Mouse (Mus musculus) lung, postnatal 10 days (tissue): ENCODE measurements around the gene G3bp2.
"Not testable (repeated sequence)": the region's sequence is repeated elsewhere in the genome, so short reads cannot be mapped to it uniquely, and the experiment has no call there.

Experiments used
- DNase-seq: peaks from one replicate; pipeline ENCODE4 v3.0.0; 2021

The G3bp2 gene

GRCm38 (mm10) chr5:92083417-92084038 is at the start of gene G3bp2:
Gene G3bp2 (minus strand): TSS chr5:92083719.
- peak; percentile 99 for DNase-seq

GRCm38 (mm10) chr5:92133006-92133405 is 49.5 kb upstream of the G3bp2 start:
- not testable (repeated sequence) for DNase-seq

- no peak for DNase-seq
Measured at GRCm38 (mm10) chr5:92132127-92132526, 48.6 kb upstream of the G3bp2 start.

GRCm38 (mm10) chr5:92130040-92130682 is 46.6 kb upstream of the G3bp2 start:
- DNase-seq: no peak

GRCm38 (mm10) chr5:92129321-92129768 is 45.8 kb upstream of the G3bp2 start:
- DNase-seq: no peak

GRCm38 (mm10) chr5:92128570-92128969 is 45.1 kb upstream of the G3bp2 start:
- peak; percentile 77 for DNase-seq

- DNase-seq: no peak
Measured at GRCm38 (mm10) chr5:92127751-92128150, 44.2 kb upstream of the G3bp2 start.

GRCm38 (mm10) chr5:92127141-92127625 is 43.7 kb upstream of the G3bp2 start:
- DNase-seq: no peak

- no peak for DNase-seq
Measured at GRCm38 (mm10) chr5:92125446-92125845, 41.9 kb upstream of the G3bp2 start.

- no peak for DNase-seq
Measured at GRCm38 (mm10) chr5:92121636-92122035, 38.1 kb upstream of the G3bp2 start.

- peak; percentile 81 for DNase-seq
Measured at GRCm38 (mm10) chr5:92117823-92118403, 34.4 kb upstream of the G3bp2 start.

GRCm38 (mm10) chr5:92114939-92115338 is 31.4 kb upstream of the G3bp2 start:
- DNase-seq: no peak

GRCm38 (mm10) chr5:92114223-92114622 is 30.7 kb upstream of the G3bp2 start:
- DNase-seq: no peak

- DNase-seq: no peak
Measured at GRCm38 (mm10) chr5:92113484-92113883, 30.0 kb upstream of the G3bp2 start.

GRCm38 (mm10) chr5:92112585-92112984 is 29.1 kb upstream of the G3bp2 start:
- no peak for DNase-seq

GRCm38 (mm10) chr5:92112175-92112574 is 28.7 kb upstream of the G3bp2 start:
- DNase-seq: no peak

- no peak for DNase-seq
Measured at GRCm38 (mm10) chr5:92110818-92111355, 27.4 kb upstream of the G3bp2 start.

- DNase-seq: no peak
Measured at GRCm38 (mm10) chr5:92107282-92107681, 23.8 kb upstream of the G3bp2 start.

- no peak for DNase-seq
Measured at GRCm38 (mm10) chr5:92106327-92107125, 23.0 kb upstream of the G3bp2 start.

GRCm38 (mm10) chr5:92103816-92104415 is 20.4 kb upstream of the G3bp2 start:
- DNase-seq: no peak

GRCm38 (mm10) chr5:92103062-92103461 is 19.5 kb upstream of the G3bp2 start:
- peak; percentile 37 for DNase-seq

- no peak for DNase-seq
Measured at GRCm38 (mm10) chr5:92101601-92102000, 18.1 kb upstream of the G3bp2 start.
